Mouse (Mus musculus) left cerebral cortex, postnatal 10 days (tissue): ENCODE results near the gene Olfr1390. TPM values are rescaled to one million over a fixed set of nuclear protein-coding genes. Genes with fewer than 3 reads are reported as not detected.
"Not testable (repeated sequence)": the region's sequence is repeated elsewhere in the genome, so short reads cannot be mapped to it uniquely, and the experiment has no call there.

Experiments
- DNase-seq, 2 experiments: peaks; one replicate each; pipeline ENCODE4 v3.0.0; 2021 to 2022; ENCODE audit warnings: low spot score in 2 of 2, mixed read lengths in 1 of 2; ENCODE audit errors: extremely low spot score in 1 of 2
- intact Hi-C: fragments of 180-260 bp; cut with DNase I; formaldehyde crosslinking; loops from one replicate; pipeline ENCODE4 v1.15.1; 2025
- total RNA-seq, 2 experiments: library from RNA; stranded (reverse); gene quantifications; 2 replicates each; pipeline ENCODE4 v1.2.3; 2021

Olfr1390 gene
- not detected for total RNA-seq

DNA sequence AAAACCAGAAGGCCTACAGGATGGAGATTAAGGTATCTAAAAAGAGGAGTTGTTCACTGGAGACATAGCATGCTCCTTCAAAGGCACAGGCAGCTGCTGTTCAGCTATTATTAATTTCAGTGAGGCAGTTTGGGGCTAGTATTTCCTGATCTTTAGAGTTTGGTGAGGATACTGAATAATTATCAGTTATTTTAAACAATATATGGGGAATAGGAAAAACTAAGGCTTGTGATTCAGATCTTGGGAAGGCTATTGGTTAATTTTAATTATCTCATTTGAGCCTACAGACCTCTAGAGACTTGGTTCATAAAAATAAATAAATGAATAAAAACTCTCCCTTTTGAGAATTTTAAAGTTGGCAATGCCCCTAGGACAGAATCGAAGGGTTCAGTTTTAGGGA is at the start of gene Olfr1390:
Gene Olfr1390, plus strand, starts transcription at position 301 of the 400 bp plus-strand sequence.
- no peak for DNase-seq
- intact Hi-C loops = no loop called here

- intact Hi-C loops = no loop called here
- peak in 1 of 2 experiments; percentile 19 for DNase-seq
Observed at GRCm38 (mm10) chr11:49287251-49287650, 47.7 kb upstream of the Olfr1390 start.

GRCm38 (mm10) chr11:49292777-49293176 is 42.2 kb upstream of the Olfr1390 start:
- DNase-seq = peak in 1 of 2 experiments; percentile 4
- intact Hi-C loops = no loop called here

- DNase-seq = no peak
- intact Hi-C loops = no loop called here
Observed at GRCm38 (mm10) chr11:49304441-49304840, 30.5 kb upstream of the Olfr1390 start, which contains the start of gene Olfr10. Gene Olfr10 (plus strand): TSS chr11:49304741.

GRCm38 (mm10) chr11:49308547-49308946 is 26.4 kb upstream of the Olfr1390 start:
- intact Hi-C loops, DNase-seq: not testable (repeated sequence)

GRCm38 (mm10) chr11:49322442-49322841 is 12.5 kb upstream of the Olfr1390 start, which contains the start of gene Olfr1391:
Gene Olfr1391 (plus strand): TSS chr11:49322742.
- no peak for DNase-seq
- intact Hi-C loops = no loop called here

GRCm38 (mm10) chr11:49326726-49327125 is 8.3 kb upstream of the Olfr1390 start:
- no peak for DNase-seq
- intact Hi-C loops = no loop called here

DNA sequence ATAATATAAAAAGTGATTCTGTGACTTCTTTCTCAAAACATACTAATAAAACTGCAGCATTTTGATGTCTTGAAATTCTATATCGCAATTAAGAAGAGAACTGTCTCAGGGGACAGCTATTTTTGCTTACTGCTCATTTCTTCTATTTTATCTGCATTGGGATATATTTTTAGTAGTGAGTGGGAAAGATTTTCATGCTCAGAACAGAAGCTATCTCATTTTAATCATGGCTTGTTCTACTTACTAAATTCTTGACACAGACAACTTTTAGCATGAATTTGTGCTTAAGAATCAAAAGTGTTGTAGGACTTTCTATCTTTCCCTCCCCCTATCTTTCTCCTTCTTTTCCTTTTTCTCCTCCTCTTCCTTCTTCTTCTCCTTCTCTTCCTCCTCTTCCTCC is 5.3 kb upstream of the Olfr1390 start:
- DNase-seq = peak in 1 of 2 experiments; percentile 8
- intact Hi-C loops = no loop called here

DNA sequence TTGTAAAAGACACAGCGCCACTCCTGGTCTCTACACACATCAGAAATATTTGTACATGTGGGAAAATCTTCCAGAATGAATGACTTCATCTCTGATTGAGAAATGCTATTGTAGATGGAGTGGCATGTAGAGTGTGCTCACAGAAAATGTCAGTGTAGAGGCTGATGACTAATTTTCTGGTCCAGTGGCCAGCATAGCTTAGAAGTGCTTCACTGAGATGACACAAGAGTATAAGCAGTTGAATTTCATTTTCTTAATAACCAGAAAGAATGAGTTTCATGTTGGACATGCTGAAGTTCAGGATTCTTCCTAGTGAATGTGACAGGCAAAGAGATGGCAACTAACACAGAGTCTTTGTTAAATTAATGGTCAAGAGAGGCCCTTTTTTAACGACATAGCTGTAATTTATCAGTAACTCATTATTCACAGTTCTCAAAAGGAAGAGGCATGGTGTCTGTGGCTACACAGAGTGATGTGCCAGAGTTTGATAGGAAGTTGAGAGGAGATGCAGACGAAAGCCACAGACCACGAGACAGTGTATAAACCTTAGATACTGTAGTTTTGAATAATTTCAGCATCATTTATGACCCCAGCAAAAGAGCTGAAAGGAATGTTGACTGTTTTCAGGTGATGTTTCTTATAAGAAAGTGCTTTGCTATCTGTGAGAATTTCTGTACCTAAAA is 2.3 kb downstream of the Olfr1390 start:
- no peak for DNase-seq
- intact Hi-C loops = no loop called here

DNA sequence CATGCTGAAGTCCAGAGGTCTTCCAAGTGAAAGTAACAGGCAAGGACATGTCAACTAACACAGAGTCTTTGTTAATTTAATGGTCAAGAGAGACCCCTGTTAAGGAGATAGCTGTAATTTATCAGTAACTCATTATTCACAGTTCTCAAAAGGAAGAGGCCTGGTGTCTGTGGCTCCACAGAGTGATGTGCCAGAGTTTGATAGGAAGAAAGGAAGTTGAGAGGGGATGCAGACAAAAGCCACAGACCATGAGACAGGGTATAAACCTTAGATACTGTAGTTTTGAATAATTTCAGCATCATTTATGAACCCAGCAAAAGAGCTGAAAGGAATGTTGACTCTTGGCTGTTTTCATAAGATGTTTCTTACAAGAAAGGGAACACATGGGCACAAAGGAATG is 48.1 kb downstream of the Olfr1390 start:
- no peak for DNase-seq
- intact Hi-C loops = no loop called here

GRCm38 (mm10) chr11:49386118-49386517 is 51.1 kb downstream of the Olfr1390 start:
- intact Hi-C loops, DNase-seq: not testable (repeated sequence)

Other genes starting within 250 kb of the Olfr1390 start
- gene Olfr1396, start 220.3 kb upstream of the Olfr1390 start, total RNA-seq = not detected
- gene Olfr1395, start 192.9 kb upstream of the Olfr1390 start, total RNA-seq = not detected
- not detected for gene Olfr1394, start 180.8 kb upstream of the Olfr1390 start, total RNA-seq
- gene Btnl9, start 148.0 kb upstream of the Olfr1390 start, total RNA-seq = under 1 TPM; 0.11 to 0.59 TPM
- 10 to 100 TPM; 37.4 to 40.4 TPM for gene Zfp62, start 131.9 kb upstream of the Olfr1390 start, total RNA-seq
- 10 to 100 TPM; 60.5 to 67.2 TPM for gene Mgat1, start 91.0 kb upstream of the Olfr1390 start, total RNA-seq
- gene Olfr1393, start 56.9 kb upstream of the Olfr1390 start, total RNA-seq = under 1 TPM in 1 of 2 experiments, not detected in 1; 0.26 TPM
- under 1 TPM in 1 of 2 experiments, not detected in 1; 0.47 TPM for gene Olfr1392, start 49.9 kb upstream of the Olfr1390 start, total RNA-seq
- gene Olfr10, start 30.4 kb upstream of the Olfr1390 start, total RNA-seq = not detected
- gene Olfr1391, start 12.4 kb upstream of the Olfr1390 start, total RNA-seq = not detected
- gene Olfr1389, start 87.9 kb downstream of the Olfr1390 start, total RNA-seq = not detected
- under 1 TPM; 0.30 to 0.54 TPM for gene Olfr1388, start 101.4 kb downstream of the Olfr1390 start, total RNA-seq
- not detected for gene Olfr1387, start 120.2 kb downstream of the Olfr1390 start, total RNA-seq
- not detected for gene Olfr1386, start 129.9 kb downstream of the Olfr1390 start, total RNA-seq
- under 1 TPM in 1 of 2 experiments, not detected in 1; 0.11 TPM for gene Olfr1385, start 153.9 kb downstream of the Olfr1390 start, total RNA-seq
- not detected for gene Olfr1384, start 171.5 kb downstream of the Olfr1390 start, total RNA-seq
- gene Olfr1383, start 184.5 kb downstream of the Olfr1390 start, total RNA-seq = under 1 TPM in 1 of 2 experiments, not detected in 1; 0.34 TPM
- gene Olfr1382, start 193.1 kb downstream of the Olfr1390 start, total RNA-seq = not detected
- not detected for gene Olfr1381, start 208.3 kb downstream of the Olfr1390 start, total RNA-seq
- gene Olfr1380, start 221.7 kb downstream of the Olfr1390 start, total RNA-seq = not detected